Mouse (Mus musculus) retina, embryonic 14.5 days (tissue): ENCODE data around the gene Gm12216.
"Not testable (repeated sequence)": the region's sequence is repeated elsewhere in the genome, so short reads cannot be mapped to it uniquely, and the experiment has no call there.

Experiments used
- DNase-seq: peaks from one replicate; pipeline ENCODE4 v3.0.0-alpha.2; 2015; ENCODE audit warnings: low spot score

The Gm12216 gene

GRCm38 (mm10) chr11:53858761-53859580 is at the start of gene Gm12216:
Gene Gm12216, minus strand, starts transcription at chr11:53859256.
- peak; percentile 51 for DNase-seq

GRCm38 (mm10) chr11:53908686-53909085 is 49.6 kb upstream of the Gm12216 start:
- no peak for DNase-seq

DNA sequence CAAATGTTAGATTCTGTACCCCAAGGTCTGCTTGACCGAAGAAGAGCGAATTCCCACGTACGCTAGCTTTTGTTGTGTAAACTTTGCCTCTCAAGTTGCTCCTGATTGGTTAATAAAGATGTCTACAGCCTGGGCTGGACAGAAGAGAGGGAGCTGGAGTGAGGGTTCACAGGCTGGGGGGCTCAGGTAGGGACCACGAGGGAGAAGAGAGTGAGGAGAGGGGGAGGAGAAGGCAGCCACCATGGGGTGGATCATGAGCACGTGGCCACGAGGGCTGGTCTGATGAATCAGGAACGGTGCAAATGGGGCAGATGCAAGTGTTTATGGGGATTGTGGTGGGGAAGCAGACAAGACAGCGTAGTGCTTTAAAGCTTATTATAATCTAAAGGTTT is 45.5 kb upstream of the Gm12216 start:
- no peak for DNase-seq

DNA sequence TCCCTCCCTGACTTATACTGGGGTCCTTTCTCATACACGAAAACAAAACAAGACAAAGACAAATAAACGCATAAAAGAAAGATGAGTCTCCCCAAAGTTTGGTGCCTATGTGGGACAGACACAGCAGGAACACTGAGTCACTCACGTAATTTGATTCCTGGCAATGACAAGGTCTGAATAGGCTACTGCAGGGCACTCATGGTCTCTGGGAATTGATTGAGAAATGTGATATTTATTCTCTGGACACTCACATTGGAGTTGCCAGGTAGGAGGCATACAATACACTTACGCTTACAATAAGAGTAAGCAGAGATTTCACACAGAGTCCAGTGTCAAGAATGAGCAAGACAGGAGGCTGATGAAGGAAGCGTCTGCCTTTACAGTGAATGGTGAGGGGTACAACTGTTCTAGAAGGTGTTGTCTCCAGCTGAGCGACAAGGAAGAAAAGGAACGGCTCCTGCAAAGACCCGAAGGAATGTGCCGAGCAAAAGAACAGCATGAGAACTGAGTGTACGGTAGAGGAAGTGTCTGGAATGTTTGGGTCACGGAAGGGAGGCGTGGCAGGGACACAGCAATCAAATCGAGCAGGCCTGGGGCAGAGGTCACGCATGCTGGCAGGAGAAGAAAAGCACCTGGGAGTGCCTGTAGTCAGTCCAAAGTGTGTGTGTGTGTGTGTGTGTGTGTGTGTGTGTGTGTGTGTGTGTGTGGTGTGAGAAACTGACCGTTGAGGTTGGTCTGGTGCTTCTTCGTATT is 44.9 kb upstream of the Gm12216 start:
- DNase-seq, result peak; percentile 55

DNA sequence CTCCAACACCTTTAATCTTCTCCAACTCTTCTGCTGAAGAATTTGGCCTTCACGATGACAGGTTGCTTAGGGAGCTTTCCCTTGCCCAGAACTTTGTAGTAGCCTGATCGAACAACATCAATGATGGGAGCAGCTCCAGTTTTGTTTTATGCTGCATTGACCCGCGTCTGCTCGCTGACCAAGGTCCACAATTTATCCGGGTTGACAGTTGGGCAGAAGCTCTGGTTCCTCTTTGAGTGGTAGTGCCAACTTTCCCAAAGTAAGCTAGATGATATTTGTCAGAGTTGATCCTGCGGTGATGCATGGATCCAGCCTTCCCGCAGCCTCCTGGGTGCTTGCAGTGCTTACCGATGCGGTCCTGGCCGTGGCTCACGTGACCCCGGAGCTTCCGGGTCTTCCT is 43.7 kb upstream of the Gm12216 start:
- DNase-seq, result no peak

DNA sequence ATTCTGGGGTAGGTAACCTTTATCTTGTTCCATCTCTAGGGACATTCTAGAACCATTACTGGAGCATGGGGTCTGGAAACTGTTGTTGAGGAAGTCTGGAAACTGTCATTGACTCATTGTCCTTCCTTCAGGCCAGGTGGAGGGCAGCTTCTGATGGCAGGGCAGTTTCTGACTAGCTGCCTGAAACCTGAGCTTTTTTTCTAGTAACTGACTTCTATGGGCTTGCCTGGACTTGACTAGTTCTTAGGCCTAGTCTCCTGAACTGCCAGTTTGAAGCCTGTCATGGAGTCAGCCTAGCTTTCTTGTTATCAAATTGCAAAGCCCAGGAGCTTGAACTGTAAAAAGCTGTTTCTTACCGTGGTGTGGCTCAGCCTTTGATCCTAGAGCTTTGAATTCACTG is 41.9 kb upstream of the Gm12216 start:
- DNase-seq, result no peak

- DNase-seq, result no peak
These were observed 40.9 kb upstream of the Gm12216 start for GRCm38 (mm10) chr11:53899981-53900380.

DNA sequence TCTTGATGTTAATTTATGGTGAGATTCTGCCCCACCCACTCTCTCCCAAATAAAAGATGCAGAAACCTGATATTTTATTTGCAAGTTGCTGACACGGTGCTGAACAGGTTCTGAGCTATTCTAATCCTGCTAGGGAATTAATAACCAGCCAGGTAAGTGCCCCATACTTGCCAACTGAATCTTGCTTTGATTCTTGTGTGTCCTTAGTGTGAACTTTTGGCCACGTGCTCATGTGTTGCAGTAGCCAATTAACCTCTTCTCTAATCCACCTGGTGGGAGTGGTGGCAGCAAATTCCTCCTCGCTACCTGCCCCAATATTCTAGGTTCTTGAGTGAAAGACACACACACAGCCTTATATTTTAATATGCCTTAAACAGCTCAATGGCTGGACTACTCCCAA is 39.9 kb upstream of the Gm12216 start:
- DNase-seq, result no peak

DNA sequence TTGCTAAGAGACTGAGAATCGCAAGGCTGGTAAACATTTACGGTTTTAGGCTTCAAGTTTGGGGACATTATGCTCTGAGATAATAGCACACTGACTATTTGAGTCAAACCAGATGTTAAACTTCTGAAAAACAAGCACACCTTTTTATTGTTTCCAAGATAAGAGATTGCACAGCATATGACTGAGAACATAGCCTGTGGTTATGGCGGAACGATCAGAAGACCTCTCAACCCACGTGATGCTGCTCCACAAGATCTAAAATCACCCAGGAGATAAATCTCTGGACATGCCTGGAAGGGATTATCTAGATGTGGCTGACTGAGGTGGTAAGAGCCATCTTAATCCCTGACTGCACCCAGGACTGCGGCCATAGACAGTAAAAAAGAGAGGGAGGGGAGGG is 37.9 kb upstream of the Gm12216 start:
- no peak for DNase-seq

GRCm38 (mm10) chr11:53893451-53893850 is 34.4 kb upstream of the Gm12216 start:
- DNase-seq, result no peak

DNA sequence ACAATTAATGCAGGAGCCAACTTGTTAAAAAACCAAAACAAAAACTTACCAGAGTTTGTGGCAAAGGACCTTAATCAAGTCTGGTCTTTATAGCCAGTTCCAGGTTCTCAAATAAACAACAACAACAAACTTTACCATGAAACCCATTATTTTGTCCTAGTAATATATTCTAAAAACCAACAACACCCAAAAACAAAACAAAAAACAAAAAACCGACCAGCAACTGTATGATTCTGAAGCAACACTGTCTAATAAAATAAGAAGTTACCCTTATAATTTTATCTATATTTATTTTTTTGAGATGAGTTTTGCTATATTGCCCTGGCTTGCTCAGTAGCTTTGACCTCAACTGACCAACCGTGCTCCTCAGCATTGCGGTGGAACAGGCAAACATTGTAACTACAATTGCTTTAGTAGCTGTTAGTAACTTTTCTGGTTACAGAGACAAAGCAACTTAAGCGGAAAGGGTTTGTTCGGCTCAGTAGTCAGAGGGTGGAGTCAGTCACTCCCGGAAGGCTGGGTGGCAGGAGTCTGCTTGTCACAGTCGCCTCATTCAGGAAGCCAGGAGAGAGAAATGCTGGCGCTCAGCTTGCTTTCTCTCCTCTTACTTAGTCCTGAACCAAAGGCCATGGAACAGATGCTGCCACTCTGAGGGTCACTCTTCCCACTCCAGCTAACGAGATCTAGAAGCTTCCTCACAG is 33.8 kb upstream of the Gm12216 start:
- DNase-seq, result peak; percentile 21

DNA sequence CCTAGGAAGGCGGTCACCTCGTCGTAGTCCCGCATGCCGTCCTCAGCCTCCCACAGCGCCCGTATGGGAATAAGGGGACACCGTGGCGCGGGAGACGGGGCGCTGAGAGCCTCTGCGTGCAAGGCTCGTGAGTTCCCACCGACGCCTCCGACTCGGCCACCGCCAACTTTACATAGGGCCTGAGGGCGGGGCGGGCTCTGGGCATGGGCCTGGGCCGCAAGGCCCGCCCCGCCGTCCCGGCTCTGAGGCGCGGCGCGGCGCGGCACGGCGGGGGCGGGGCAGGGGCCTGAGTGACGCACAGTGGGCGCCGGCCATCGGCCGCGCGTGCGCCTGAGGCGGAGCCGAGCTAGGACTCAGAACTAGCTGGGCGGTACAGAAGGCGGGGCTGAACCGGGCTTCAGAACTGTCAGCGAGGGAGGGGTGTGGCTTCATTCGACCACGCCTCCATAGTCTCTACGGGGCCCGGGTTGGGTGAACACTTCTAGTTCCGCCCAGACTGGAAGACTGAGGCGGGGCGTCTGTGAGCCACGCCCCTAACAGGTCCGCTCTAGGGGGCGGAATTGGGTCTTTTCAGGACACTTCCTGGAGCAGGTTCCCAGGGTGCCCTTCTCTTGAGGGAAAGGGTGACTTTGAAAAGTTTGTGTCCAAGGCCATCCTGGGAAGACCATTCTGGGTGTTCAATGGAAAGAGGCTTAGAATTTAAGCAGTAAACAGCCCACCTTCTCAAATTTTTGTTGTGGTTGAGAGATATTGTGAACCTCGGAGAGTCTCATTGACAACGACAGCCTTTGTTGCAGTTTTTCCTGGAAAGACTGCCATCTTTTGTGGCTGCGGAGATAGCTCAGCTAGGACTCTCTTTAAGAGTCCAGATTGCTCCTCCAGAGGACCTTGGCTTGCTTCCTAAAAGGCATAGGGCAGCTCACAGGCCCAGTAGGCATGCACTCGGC is 32.7 kb upstream of the Gm12216 start, which contains the start of gene Slc22a5:
Gene Slc22a5 (minus strand): TSS at position 156 of the 947 bp plus-strand sequence.
- DNase-seq, result peak; percentile 100

DNA sequence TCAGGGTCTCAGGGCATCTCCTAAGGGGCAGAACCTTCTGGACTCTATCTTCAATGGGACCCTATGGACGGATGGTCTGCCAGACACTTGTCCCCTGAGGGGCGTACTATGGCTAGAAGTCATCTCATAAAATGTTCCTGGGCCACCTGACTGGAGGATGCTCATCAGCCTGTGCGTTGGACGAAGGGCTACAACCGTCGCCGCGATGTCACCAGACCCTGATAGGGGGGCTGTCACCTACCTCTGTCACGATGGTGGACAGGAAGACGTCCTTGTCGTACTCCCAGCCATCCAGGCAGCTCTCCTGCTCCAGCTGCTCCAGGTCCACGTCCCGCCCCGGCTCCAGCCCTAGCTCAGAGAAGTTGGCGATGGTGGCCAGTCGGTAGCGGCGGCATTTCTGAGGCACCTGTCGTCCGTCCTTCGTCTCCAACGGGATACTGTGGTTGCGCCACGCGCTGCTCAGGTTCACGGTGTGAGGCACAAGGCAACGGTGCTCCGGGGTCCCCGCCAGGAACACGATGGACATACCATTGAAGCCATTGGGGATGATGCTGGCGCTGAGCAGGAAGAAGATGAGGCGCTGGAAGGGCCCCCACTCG is 31.9 kb upstream of the Gm12216 start:
- no peak for DNase-seq

- no peak for DNase-seq
These were observed 31.2 kb upstream of the Gm12216 start for GRCm38 (mm10) chr11:53890225-53890624.

DNA sequence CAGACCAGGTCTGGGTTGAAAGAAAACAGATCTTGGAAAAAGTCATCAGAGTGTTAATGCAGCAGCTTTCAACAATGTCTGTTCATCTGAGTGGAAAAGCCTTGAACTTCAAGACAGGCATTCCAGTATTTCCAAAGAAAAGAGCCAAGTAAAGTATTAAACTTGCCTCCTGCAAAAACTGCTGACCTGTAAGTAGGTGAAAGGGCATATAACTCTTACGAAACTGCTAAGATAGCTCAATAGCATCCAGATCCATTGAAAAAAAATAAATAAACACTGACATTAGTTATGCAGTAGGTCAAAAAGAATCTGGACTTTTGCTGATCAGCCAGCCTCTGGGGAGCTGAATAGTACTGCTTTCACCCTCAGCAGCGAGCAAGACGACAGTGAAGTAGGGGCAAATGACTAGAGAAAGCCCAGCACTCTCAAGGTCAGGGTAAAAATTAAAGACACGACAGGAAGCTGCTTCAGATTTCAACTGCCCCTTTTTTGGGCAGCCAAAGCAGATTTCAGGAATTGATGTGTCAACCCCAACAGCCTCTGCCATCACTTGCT is 30.1 kb upstream of the Gm12216 start:
- DNase-seq, result no peak

GRCm38 (mm10) chr11:53888242-53888641 is 29.2 kb upstream of the Gm12216 start:
- DNase-seq, result no peak

- no peak for DNase-seq
These were observed 24.2 kb upstream of the Gm12216 start for GRCm38 (mm10) chr11:53883287-53883686.

GRCm38 (mm10) chr11:53878096-53878495 is 19.0 kb upstream of the Gm12216 start:
- DNase-seq, result not testable (repeated sequence)

DNA sequence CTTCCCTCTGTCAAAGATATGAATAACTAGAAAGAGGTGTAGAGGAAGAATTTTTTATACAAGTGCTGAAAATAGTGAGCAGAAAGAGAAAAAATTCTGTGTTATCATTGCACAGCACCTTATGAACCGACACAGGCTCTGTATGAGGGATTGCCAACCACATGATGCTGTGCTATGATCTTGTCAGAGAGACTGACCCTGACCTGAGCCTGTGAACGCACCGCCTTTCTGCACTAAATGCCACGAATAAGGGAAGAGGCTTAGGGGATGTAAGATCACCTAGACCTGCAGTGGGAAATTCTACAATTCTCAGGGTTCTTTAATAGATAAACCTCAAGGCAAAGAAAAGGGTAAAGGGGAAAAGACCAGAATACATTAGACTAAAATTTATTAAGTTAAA is 17.4 kb upstream of the Gm12216 start:
- DNase-seq, result no peak

GRCm38 (mm10) chr11:53874706-53875105 is 15.7 kb upstream of the Gm12216 start:
- no peak for DNase-seq
